Mouse (Mus musculus): ENCODE data around the gene C6. TPM values are rescaled to one million over a fixed set of nuclear protein-coding genes. Genes with fewer than 3 reads are reported as not detected.

Gene C6
- 1 to 10 TPM; 3.7 to 4.5 TPM for total RNA-seq (2021)
- long read RNA-seq, experiment 1: 0 reads
- long read RNA-seq, experiment 2: 0 reads

- no peak for DNase-seq (ENCODE audit: low spot score in 2 of 2)
Observed at GRCm38 (mm10) chr15:4726830-4727310, at the start of gene C6. TSS of gene C6 (plus strand) at chr15:4727175.

- DNase-seq (ENCODE audit: low spot score in 2 of 2): no peak
Observed at GRCm38 (mm10) chr15:4697604-4698003, 29.4 kb upstream of the C6 start.

GRCm38 (mm10) chr15:4734150-4734549, 7.2 kb downstream of the C6 start:
- no peak for DNase-seq (ENCODE audit: low spot score in 2 of 2)

GRCm38 (mm10) chr15:4734996-4735609, 8.1 kb downstream of the C6 start:
- DNase-seq (ENCODE audit: low spot score in 2 of 2): no peak

GRCm38 (mm10) chr15:4747656-4748055, 20.7 kb downstream of the C6 start:
- DNase-seq (ENCODE audit: low spot score in 2 of 2): no peak

- DNase-seq (ENCODE audit: low spot score in 2 of 2): no peak
Observed at GRCm38 (mm10) chr15:4790378-4790777, 63.4 kb downstream of the C6 start.

- DNase-seq (ENCODE audit: low spot score in 2 of 2): no peak
Observed at GRCm38 (mm10) chr15:4796861-4797260, 69.9 kb downstream of the C6 start.

- no peak for DNase-seq (ENCODE audit: low spot score in 2 of 2)
Observed at GRCm38 (mm10) chr15:4804256-4804655, 77.3 kb downstream of the C6 start.

- no peak for DNase-seq (ENCODE audit: low spot score in 2 of 2)
Observed at GRCm38 (mm10) chr15:4808131-4808530, 81.2 kb downstream of the C6 start.

- no peak for DNase-seq (ENCODE audit: low spot score in 2 of 2)
Observed at GRCm38 (mm10) chr15:4814976-4815375, 88.0 kb downstream of the C6 start.

- DNase-seq (ENCODE audit: low spot score in 2 of 2): no peak
Observed at GRCm38 (mm10) chr15:4815711-4816110, 88.7 kb downstream of the C6 start.

GRCm38 (mm10) chr15:4816752-4817493, 89.9 kb downstream of the C6 start:
- no peak for DNase-seq (ENCODE audit: low spot score in 2 of 2)

GRCm38 (mm10) chr15:4818437-4818836, 91.5 kb downstream of the C6 start:
- DNase-seq (ENCODE audit: low spot score in 2 of 2): no peak

- DNase-seq (ENCODE audit: low spot score in 2 of 2): no peak
Observed at GRCm38 (mm10) chr15:4821161-4821560, 94.2 kb downstream of the C6 start.

- no peak for DNase-seq (ENCODE audit: low spot score in 2 of 2)
Observed at GRCm38 (mm10) chr15:4821824-4822223, 94.8 kb downstream of the C6 start.

- DNase-seq (ENCODE audit: low spot score in 2 of 2): no peak
Observed at GRCm38 (mm10) chr15:4827736-4828135, 100.8 kb downstream of the C6 start.

GRCm38 (mm10) chr15:4836354-4836753, 109.4 kb downstream of the C6 start:
- no peak for DNase-seq (ENCODE audit: low spot score in 2 of 2)

- no peak for DNase-seq (ENCODE audit: low spot score in 2 of 2)
Observed at GRCm38 (mm10) chr15:4850015-4850414, 123.0 kb downstream of the C6 start.

Measured in adrenal gland, postnatal 4 days (tissue).